Mouse (Mus musculus): Measurements from ENCODE around the gene Papln. TPM values are rescaled to one million over a fixed set of nuclear protein-coding genes. Genes with fewer than 3 reads are reported as not detected.

The Papln gene
- polyA plus RNA-seq (2016; fragmentation: Nextera tagmentation; extraction: Ambion mirVana): 0.32 and 0.36 TPM in 2 replicates

DNA sequence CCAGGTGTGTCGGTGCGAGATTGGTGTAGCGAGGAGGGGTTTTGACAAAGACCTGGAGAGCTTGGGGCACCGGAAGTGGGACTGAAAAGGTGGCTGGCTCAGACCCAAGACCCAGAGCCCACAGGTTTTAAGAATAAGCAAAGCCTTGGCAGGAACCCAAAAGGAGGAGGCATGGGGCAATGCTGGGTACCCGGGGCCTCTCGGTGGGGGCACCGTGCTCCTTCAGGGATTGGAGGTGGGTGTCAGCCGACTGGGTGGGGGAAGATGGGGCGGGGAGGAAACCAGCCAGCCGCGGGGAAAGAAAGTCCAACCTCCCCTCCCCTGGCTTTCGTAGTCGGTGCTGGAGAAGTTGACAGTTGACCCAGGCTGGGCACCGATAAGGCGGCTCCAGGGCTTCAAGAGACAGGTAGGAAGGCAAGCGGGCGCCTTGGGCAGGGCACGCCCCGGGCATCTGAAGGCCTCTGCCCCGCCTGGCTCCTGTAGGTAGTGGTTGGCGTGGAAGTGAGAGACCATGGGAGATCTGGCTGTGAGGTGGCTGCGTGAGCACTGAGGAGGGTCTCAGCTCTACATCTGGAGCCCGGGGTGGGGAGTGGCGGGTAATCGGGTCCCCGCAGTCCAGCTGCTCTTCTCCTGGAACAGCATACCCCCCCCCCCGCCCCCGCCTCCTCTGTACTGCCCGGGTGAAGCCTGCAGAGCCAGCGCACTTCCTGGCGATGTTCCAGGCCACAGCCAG, at the start of gene Papln:
Gene Papln, plus strand, starts transcription at position 324 of the 733 bp plus-strand sequence.
- no peaks in the 10 kb centered on the region for H3K36me3 ChIP-seq
- 0 out of 2 replicates have a peak within 1 kb of the TSS, but pooled peaks have one; percentile 7 for H3K27ac ChIP-seq
- 14% methylated on average over 26 of the region's 31 CpGs for WGBS
- H3K9ac ChIP-seq (replicated peaks): peak within 1 kb of the TSS; percentile 28
- no peaks in the 10 kb centered on the region for H3K9me3 ChIP-seq
- ATAC-seq (ENCODE audit: insufficient number of reproducible peaks, insufficient read depth, low FRiP score, low TSS enrichment, low read depth): 0 out of 2 replicates have a peak, but pooled peaks have one; percentile 29
- peaks cover 45% of the 10 kb centered on the region for H3K4me1 ChIP-seq (replicated peaks)
- H3K4me2 ChIP-seq: peak within 1 kb of the TSS; percentile 65
- H3K4me3 ChIP-seq (replicated peaks): peak within 1 kb of the TSS; percentile 27
- peaks cover 27% of the 10 kb centered on the region for H3K27me3 ChIP-seq

DNA sequence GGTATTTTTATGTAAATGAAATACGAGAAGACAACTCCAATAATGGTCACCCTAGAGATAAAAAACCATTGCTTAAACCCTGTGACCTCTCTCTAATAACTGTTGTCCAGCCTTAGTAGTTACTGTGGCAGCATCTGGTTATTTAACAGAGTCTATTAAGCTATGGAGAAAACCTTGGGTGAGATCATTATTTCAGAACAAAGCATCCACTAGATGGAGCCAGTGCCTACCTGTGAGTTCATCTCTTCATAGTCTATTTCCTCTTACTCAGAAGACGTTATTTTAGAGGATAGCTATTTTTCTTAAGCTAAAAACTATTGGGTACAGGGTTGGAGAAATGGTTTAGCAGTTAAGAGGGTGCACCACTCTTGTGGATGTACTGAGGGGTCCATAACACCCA, 49.7 kb upstream of the Papln start:
- H3K27ac ChIP-seq: no peak overlapping the region
- 52% methylated on average over 2 of the region's 2 CpGs for WGBS
- H3K27me3 ChIP-seq: no peaks in the 10 kb centered on the region
- ATAC-seq (ENCODE audit: insufficient number of reproducible peaks, insufficient read depth, low FRiP score, low TSS enrichment, low read depth): no peak; the same call in 1 of the 2 replicates
- no peak overlapping the region for H3K4me2 ChIP-seq
- H3K9ac ChIP-seq (replicated peaks): no peak overlapping the region
- peaks cover 83% of the 10 kb centered on the region for H3K36me3 ChIP-seq
- H3K9me3 ChIP-seq: no peaks in the 10 kb centered on the region
- no peak overlapping the region for H3K4me3 ChIP-seq (replicated peaks)
- H3K4me1 ChIP-seq (replicated peaks): no peaks in the 10 kb centered on the region

DNA sequence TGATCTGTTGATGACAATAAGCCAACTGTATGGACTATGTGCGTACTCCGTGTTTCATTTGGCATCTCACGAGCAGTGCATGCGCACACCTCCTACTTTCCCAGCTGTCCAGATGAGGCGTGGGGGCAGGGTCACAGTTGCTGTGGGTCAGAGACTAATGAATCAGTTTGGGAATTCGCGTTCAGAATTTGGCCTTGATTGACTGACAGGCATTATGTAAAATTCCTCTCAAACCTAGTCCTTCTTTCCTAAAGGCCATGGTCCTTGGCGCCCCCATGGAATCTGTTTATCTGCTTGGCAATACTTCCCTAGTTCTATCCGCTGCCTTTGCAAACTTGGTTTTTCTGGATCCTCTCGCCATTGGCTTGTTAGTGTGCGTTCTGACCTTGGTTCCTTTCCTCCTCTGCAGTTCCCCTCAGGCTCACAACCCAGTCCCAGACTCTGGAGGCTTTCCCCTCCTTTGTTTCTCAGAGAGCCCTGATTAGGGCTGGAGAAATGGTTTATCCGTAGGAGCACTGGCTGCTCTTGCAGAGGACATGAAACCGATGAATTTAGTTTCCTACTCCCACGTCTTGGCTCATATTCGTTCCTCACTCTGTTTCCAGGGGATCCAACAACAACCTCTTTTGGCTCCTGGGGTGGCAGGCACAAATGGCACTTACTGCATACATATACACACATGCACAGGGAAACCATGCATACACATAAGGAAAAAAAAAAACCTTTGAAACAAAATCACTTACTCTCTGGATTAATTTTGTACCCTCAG, 46.8 kb upstream of the Papln start:
- no peaks in the 10 kb centered on the region for H3K27me3 ChIP-seq
- no peak overlapping the region for H3K9ac ChIP-seq (replicated peaks)
- H3K4me3 ChIP-seq (replicated peaks): no peak overlapping the region
- H3K27ac ChIP-seq: no peak overlapping the region
- no peaks in the 10 kb centered on the region for H3K9me3 ChIP-seq
- ATAC-seq (ENCODE audit: insufficient number of reproducible peaks, insufficient read depth, low FRiP score, low TSS enrichment, low read depth): no peak
- peaks cover 83% of the 10 kb centered on the region for H3K36me3 ChIP-seq
- 95% methylated on average over 15 of the region's 15 CpGs for WGBS
- 0 out of 2 replicates have a peak, but pooled peaks cover 9% of the 10 kb centered on the region for H3K4me1 ChIP-seq (replicated peaks)
- H3K4me2 ChIP-seq: no peak overlapping the region

DNA sequence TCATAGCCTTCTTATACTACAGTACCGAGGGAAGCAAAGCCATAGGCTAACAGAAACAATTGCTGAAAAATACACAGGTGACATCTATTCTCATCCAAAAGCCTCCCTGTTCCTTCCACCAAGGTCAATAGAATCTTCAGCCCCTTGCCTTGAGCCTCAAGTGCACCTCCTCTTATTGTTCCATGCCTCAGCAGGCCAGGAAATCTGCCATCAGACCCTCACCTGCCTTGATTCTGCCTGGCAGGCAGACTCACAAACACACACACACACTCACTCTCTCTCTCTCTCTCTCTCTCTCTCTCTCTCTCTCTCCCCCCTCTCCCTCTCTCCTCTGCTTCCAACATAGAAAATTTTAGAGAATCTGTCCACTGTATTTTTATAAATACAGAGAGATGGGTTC, 44.0 kb upstream of the Papln start:
- 0 out of 2 replicates have a peak, but pooled peaks cover 9% of the 10 kb centered on the region for H3K4me1 ChIP-seq (replicated peaks)
- H3K9me3 ChIP-seq: no peaks in the 10 kb centered on the region
- no peaks in the 10 kb centered on the region for H3K27me3 ChIP-seq
- H3K27ac ChIP-seq: no peak overlapping the region
- H3K36me3 ChIP-seq: peaks cover 81% of the 10 kb centered on the region
- 95% methylated on average over 1 of the region's 1 CpGs for WGBS
- no peak overlapping the region for H3K9ac ChIP-seq (replicated peaks)
- H3K4me3 ChIP-seq (replicated peaks): no peak overlapping the region
- H3K4me2 ChIP-seq: no peak overlapping the region
- no peak for ATAC-seq (ENCODE audit: insufficient number of reproducible peaks, insufficient read depth, low FRiP score, low TSS enrichment, low read depth)

DNA sequence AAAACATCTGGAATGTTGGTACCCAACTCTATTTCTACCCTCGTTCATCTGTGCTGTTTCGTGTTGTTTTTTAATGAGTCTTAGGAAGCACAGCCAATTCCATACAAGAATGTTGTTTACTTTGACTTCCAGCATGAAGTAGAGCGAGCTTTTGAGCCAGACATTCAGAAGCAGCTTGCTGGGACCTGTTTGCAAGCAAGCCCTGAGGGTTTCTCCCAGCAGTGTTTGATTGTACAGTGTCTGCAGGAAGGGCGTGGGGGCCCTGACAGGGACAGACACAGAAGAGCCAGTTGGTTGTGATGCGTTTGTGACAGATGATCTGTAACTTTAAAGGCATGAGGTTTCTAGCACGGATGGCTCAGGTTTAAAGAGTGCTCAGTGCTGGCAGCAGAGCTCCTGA, 42.2 kb upstream of the Papln start:
- 0 out of 2 replicates have a peak, but pooled peaks cover 11% of the 10 kb centered on the region for H3K4me1 ChIP-seq (replicated peaks)
- H3K9me3 ChIP-seq: no peaks in the 10 kb centered on the region
- no peak overlapping the region for H3K4me2 ChIP-seq
- H3K27ac ChIP-seq: peak overlapping the region; percentile 83; the same call in 1 of the 2 replicates
- H3K4me3 ChIP-seq (replicated peaks): no peak overlapping the region
- no peak; the same call in 1 of the 2 replicates for ATAC-seq (ENCODE audit: insufficient number of reproducible peaks, insufficient read depth, low FRiP score, low TSS enrichment, low read depth)
- WGBS: 63% methylated on average over 6 of the region's 6 CpGs
- no peaks in the 10 kb centered on the region for H3K27me3 ChIP-seq
- peaks cover 81% of the 10 kb centered on the region for H3K36me3 ChIP-seq
- H3K9ac ChIP-seq (replicated peaks): no peak overlapping the region

DNA sequence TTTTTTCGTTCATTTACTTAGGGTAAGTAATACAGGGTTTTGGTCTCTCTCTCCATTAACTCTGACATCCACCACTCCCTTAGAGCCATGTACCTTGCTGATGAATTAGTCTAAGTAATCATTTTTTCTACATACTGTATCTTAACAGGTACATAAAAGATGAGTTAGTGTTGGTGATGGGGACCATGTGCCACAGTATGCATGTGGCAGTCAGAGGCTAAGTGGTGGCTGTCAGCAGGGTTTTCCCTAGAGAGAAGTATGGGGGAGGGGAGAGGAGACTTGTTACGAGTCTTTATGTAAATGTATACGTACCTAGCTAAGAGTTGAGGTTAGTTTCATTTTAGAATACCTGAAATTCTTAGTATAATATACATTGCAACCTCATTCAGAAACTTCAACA, 40.4 kb upstream of the Papln start:
- 82% methylated on average over 3 of the region's 3 CpGs for WGBS
- H3K9ac ChIP-seq (replicated peaks): no peak overlapping the region
- 0 out of 2 replicates have a peak, but pooled peaks cover 15% of the 10 kb centered on the region for H3K4me1 ChIP-seq (replicated peaks)
- no peak overlapping the region for H3K27ac ChIP-seq
- no peak for ATAC-seq (ENCODE audit: insufficient number of reproducible peaks, insufficient read depth, low FRiP score, low TSS enrichment, low read depth)
- no peak overlapping the region for H3K4me2 ChIP-seq
- peaks cover 80% of the 10 kb centered on the region for H3K36me3 ChIP-seq
- no peaks in the 10 kb centered on the region for H3K9me3 ChIP-seq
- H3K27me3 ChIP-seq: no peaks in the 10 kb centered on the region
- no peak overlapping the region for H3K4me3 ChIP-seq (replicated peaks)

DNA sequence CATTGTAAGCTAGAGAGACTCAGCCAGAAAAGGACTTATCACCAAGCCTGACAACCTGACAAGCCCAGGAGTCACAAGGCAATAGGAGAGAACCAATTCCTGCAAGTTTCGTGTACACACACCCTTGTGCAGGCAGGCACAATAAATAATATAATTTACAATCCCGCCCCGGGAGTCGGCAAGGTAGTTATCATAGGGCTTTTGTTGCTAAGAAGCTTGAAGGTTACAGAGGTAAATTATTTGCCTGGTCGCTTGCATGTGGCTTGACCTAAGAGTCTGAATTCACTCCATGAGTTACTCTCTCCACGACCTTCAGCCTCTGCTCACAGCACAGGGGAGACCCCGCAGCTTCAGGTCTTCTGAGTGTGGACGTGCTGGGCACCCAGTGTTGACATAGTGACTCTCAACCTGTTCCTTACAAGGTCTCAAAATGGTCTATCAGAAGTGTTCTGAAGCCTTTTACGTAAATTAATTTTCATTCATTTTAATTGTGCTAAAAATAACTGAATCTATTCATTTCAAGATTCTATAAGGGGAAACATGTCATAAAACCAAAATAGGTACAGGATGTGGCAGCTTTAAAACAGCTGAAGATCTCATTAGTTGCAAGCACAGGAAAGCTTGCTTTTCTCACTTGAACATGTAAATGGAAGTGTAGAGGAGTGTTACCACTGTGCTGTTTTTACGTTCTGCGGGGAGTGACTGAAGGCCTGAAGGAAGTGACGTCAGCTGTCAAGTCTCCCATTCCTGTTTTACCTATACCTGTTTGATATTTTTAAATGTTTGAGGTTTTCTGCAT, 36.7 kb upstream of the Papln start:
- H3K9ac ChIP-seq (replicated peaks): no peak overlapping the region
- peaks cover 95% of the 10 kb centered on the region for H3K36me3 ChIP-seq
- no peak overlapping the region for H3K4me2 ChIP-seq
- no peak overlapping the region for H3K4me3 ChIP-seq (replicated peaks)
- H3K4me1 ChIP-seq (replicated peaks): 0 out of 2 replicates have a peak, but pooled peaks cover 6% of the 10 kb centered on the region
- WGBS: 67% methylated on average over 12 of the region's 12 CpGs
- H3K27me3 ChIP-seq: no peaks in the 10 kb centered on the region
- H3K27ac ChIP-seq: peak overlapping the region; percentile 41
- no peaks in the 10 kb centered on the region for H3K9me3 ChIP-seq
- ATAC-seq (ENCODE audit: insufficient number of reproducible peaks, insufficient read depth, low FRiP score, low TSS enrichment, low read depth): no peak

DNA sequence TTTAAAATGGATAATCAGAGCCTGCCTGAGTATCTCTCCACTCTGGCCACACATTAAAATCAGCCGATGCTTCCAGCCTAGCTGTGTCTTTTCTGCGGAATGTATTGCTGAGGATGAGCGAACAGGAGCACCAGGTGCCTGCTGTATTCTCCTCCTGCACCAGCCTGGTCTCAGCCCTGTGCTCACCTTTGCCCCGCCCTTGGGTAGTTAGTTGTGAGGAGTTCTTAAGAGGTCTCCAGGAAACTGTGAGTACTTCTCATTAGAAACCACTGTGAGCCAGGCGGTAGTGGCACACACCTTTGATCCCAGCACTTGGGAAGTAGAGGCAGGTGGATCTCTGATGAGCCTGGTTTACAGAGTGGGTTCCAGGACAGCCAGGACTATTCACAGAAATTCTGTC, 31.2 kb upstream of the Papln start:
- 94% methylated on average over 5 of the region's 5 CpGs for WGBS

DNA sequence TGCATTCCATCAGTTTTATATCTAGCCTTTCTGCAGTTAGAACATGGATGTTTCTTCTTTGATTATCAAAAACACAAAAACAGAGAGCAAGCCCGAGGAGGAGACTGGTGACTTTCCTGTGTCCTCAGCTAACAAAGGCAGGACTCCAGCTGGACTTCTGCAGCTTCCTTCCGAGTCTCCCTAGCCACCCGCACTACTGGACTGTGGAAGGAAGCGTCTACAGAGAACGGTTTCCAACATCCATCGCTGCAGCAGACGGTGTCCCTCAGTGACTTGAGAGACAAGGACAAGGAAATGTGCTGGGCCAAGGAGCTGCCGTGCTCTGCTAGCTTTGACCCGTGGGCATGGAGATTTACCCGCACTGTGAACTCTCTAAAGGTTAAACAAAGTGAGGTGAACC, 29.4 kb upstream of the Papln start:
- Histone ChIP-seq H3K4me2 (no peak overlapping the region), H3K27me3 (no peaks in the 10 kb centered on the region), H3K9ac (replicated peaks) (no peak overlapping the region), H3K36me3 (peaks cover 82% of the 10 kb centered on the region), H3K9me3 (no peaks in the 10 kb centered on the region), H3K4me1 (replicated peaks) (no peaks in the 10 kb centered on the region), H3K27ac (no peak overlapping the region), H3K4me3 (replicated peaks) (no peak overlapping the region)
- no peak for ATAC-seq (ENCODE audit: insufficient number of reproducible peaks, insufficient read depth, low FRiP score, low TSS enrichment, low read depth)
- WGBS: 92% methylated on average over 10 of the region's 10 CpGs

More for the DNA sequence above, 31.2 kb upstream of the Papln start:
- ATAC-seq (ENCODE audit: insufficient number of reproducible peaks, insufficient read depth, low FRiP score, low TSS enrichment, low read depth): no peak
- Histone ChIP-seq H3K9ac (replicated peaks) (no peak overlapping the region), H3K9me3 (no peaks in the 10 kb centered on the region), H3K36me3 (peaks cover 96% of the 10 kb centered on the region), H3K27me3 (no peaks in the 10 kb centered on the region), H3K4me2 (no peak overlapping the region), H3K4me1 (replicated peaks) (no peaks in the 10 kb centered on the region), H3K27ac (no peak overlapping the region), H3K4me3 (replicated peaks) (no peak overlapping the region)

DNA sequence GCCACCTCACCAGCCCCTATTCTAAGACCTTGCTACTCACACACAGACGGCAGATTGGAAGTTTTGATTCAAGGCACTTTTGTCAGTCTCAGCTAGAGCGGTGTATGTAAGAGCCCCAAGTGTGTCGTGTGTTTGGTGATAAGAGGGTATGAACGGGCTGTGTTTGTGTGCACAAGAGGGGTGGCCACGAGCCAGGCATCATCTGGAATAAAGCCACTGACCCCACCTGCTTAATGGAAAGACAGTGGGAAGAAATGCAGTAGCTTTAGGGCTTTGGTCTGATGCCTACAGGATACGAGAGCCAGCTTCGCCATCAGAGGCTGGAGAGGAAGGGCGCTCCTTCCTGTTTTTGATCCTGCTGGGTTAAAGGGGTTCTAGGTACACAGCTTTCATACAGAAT, 27.2 kb upstream of the Papln start:
- Histone ChIP-seq H3K27me3 (no peaks in the 10 kb centered on the region), H3K27ac (no peak overlapping the region), H3K36me3 (peaks cover 60% of the 10 kb centered on the region), H3K4me1 (replicated peaks) (no peaks in the 10 kb centered on the region), H3K4me3 (replicated peaks) (no peak overlapping the region), H3K4me2 (no peak overlapping the region), H3K9ac (replicated peaks) (no peak overlapping the region), H3K9me3 (no peaks in the 10 kb centered on the region)
- WGBS: 89% methylated on average over 8 of the region's 8 CpGs
- no peak for ATAC-seq (ENCODE audit: insufficient number of reproducible peaks, insufficient read depth, low FRiP score, low TSS enrichment, low read depth)

DNA sequence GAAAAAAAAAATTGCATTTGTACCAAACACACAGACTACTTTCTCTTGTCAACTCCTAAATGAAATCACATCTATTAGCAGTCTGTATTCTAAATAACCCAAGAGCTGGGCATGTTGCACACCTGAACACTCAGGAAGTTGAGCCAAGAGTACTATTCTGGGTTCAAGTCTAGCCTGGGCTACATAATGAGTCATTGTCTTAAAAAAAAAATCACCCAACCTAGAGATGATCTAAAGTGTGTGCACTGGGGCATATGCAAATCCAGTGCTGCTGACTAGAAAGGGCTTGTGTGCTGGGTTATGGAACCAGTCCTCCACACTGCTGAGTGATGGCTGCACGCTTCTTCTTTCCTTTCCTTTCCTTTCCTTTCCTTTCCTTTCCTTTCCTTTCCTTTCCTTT, 24.8 kb upstream of the Papln start:
- Histone ChIP-seq H3K4me1 (replicated peaks) (peaks cover 2% of the 10 kb centered on the region; the same call in 1 of the 2 replicates), H3K9me3 (no peaks in the 10 kb centered on the region), H3K36me3 (peaks cover 37% of the 10 kb centered on the region), H3K9ac (replicated peaks) (no peak overlapping the region), H3K4me2 (no peak overlapping the region), H3K27ac (no peak overlapping the region), H3K4me3 (replicated peaks) (no peak overlapping the region), H3K27me3 (no peaks in the 10 kb centered on the region)
- 89% methylated on average over 1 of the region's 1 CpGs for WGBS
- no peak for ATAC-seq (ENCODE audit: insufficient number of reproducible peaks, insufficient read depth, low FRiP score, low TSS enrichment, low read depth)

Measured in limb, embryonic 12.5 days (tissue).